Mouse (Mus musculus) intestine, postnatal 0 days (tissue): ENCODE data around the gene Bbs4. TPM values are rescaled to one million over a fixed set of nuclear protein-coding genes. Genes with fewer than 3 reads are reported as not detected.

Experiments used
- ATAC-seq: fragments of 200-750 bp; cut with Nextera tagmentation; 2 replicates; pipeline ENCODE4 v1.8.0; 2017; ENCODE audit warnings: mild to moderate bottlenecking, moderate TSS enrichment, moderate library complexity
- H3K27ac ChIP-seq: fragments of 300-500 bp; sonication (generic); 2 replicates; pipeline ENCODE4 v1.5.1; 2014; ENCODE audit warnings: mild to moderate bottlenecking, low read depth, low read length, moderate library complexity
- H3K27me3 ChIP-seq: fragments of 300-500 bp; sonication (generic); replicated peaks from 2 replicates; pipeline ENCODE4 v1.6.1; 2014; ENCODE audit warnings: low read length, mixed read lengths; ENCODE audit not compliant: control insufficient read depth, insufficient read depth
- H3K36me3 ChIP-seq: fragments of 300-500 bp; sonication (generic); 2 replicates; pipeline ENCODE4 v1.6.1; 2014; ENCODE audit warnings: mild to moderate bottlenecking, moderate library complexity; ENCODE audit not compliant: control insufficient read depth, insufficient read depth
- H3K4me1 ChIP-seq: fragments of 300-500 bp; sonication (generic); replicated peaks from 2 replicates; pipeline ENCODE4 v1.6.1; 2014; ENCODE audit warnings: antibody characterized with exemption, low read length, mixed read lengths; ENCODE audit not compliant: control insufficient read depth, insufficient read depth
- H3K4me2 ChIP-seq: fragments of 300-500 bp; sonication (generic); replicated peaks from 2 replicates; pipeline ENCODE4 v1.6.1; 2014; ENCODE audit warnings: low read depth, mild to moderate bottlenecking, moderate library complexity
- H3K4me3 ChIP-seq: fragments of 300-500 bp; sonication (generic); 2 replicates; pipeline ENCODE4 v1.5.1; 2014; ENCODE audit warnings: low read depth, low read length
- H3K9ac ChIP-seq: fragments of 300-500 bp; sonication (generic); 2 replicates; pipeline ENCODE4 v1.6.1; 2014; ENCODE audit warnings: mild to moderate bottlenecking, low read depth, low read length
- H3K9me3 ChIP-seq: fragments of 300-500 bp; sonication (generic); 2 replicates; pipeline ENCODE4 v1.6.1; 2016; ENCODE audit warnings: mixed run types; ENCODE audit not compliant: control insufficient read depth
- CTCF ChIP-seq: sonication (generic); IDR thresholded peaks from 2 replicates; pipeline ENCODE4 v1.5.1; 2016; ENCODE audit warnings: low read depth, mild to moderate bottlenecking, control low read depth, antibody characterized with exemption, moderate library complexity
- WGBS: fragments of 180-500 bp; shearing (Covaris S2); extraction: QIAGEN DNeasy Blood & Tissue Kit; methylation state at CpG from one replicate; pipeline ENCODE4 v1.1.7; 2014; 5-methylcytosine and 5-hydroxymethylcytosine counted together
- polyA plus RNA-seq: library from polyadenylated mRNA; unstranded; fragments of >200 nt; fragmentation: Nextera tagmentation; extraction: Ambion mirVana; gene quantifications from 2 replicates; pipeline ENCODE4 v1.2.1, GENCODE M21; 2015

Bbs4 gene
- polyA plus RNA-seq, 1 experiment from 2014 or later: 4.5 TPM

DNA sequence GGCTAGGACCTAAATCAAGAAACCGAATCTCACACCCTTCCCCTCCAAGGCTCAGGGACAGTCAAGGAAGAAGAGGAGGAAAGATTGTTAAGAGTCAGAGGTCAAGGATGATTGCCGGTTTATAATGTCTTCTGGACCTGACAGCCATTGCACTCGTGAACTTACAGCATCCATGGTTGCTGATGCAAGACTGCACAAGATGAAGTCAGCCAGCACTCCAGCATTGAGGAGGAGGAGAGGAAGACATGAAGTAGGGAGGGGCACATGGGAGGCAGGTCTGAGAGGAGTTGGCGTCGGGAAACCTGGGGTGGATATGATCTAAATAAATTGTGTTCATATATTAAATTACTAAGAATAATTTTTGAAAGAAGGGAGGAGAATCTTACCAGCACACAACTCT is 74.6 kb downstream of the Bbs4 start:
- 47% methylated on average over 5 of the region's 5 CpGs for WGBS
- Histone ChIP-seq H3K4me1 (0 out of 2 replicates have a peak, but pooled peaks cover 3% of the 10 kb centered on the region), H3K9ac (no peak overlapping the region), H3K27ac (no peak overlapping the region), H3K4me3 (no peak overlapping the region), H3K4me2 (no peak overlapping the region), H3K27me3 (no peaks in the 10 kb centered on the region), H3K36me3 (no peaks in the 10 kb centered on the region), H3K9me3 (no peaks in the 10 kb centered on the region)
- no peak for ATAC-seq
- TF ChIP-seq CTCF: no peak

DNA sequence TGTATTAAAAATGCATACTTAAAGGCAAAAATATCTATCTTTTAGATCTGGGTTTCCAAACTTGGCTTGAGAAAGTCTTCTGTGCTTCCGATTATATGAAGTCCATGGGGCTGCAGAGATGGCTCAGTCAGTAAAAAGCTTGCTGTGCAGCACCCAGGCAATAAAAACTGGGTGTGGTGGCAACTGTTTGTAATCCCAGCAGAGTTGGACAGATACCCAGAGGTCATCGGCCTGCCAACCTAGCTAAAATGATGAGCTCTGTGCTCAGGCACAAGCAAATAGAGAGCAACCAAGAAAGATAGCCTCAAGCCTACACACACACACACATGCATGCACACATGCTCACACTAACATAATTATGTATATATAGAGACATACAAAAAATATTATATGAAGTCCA is 75.1 kb downstream of the Bbs4 start:
- no peaks in the 10 kb centered on the region for H3K27me3 ChIP-seq
- no peak overlapping the region for H3K9ac ChIP-seq
- H3K36me3 ChIP-seq: no peaks in the 10 kb centered on the region
- ATAC-seq: no peak
- WGBS: 59% methylated on average over 2 of the region's 2 CpGs
- no peak overlapping the region for H3K27ac ChIP-seq
- H3K4me1 ChIP-seq: 0 out of 2 replicates have a peak, but pooled peaks cover 3% of the 10 kb centered on the region
- no peaks in the 10 kb centered on the region for H3K9me3 ChIP-seq
- no peak overlapping the region for H3K4me2 ChIP-seq
- no peak for TF ChIP-seq CTCF
- no peak overlapping the region for H3K4me3 ChIP-seq

DNA sequence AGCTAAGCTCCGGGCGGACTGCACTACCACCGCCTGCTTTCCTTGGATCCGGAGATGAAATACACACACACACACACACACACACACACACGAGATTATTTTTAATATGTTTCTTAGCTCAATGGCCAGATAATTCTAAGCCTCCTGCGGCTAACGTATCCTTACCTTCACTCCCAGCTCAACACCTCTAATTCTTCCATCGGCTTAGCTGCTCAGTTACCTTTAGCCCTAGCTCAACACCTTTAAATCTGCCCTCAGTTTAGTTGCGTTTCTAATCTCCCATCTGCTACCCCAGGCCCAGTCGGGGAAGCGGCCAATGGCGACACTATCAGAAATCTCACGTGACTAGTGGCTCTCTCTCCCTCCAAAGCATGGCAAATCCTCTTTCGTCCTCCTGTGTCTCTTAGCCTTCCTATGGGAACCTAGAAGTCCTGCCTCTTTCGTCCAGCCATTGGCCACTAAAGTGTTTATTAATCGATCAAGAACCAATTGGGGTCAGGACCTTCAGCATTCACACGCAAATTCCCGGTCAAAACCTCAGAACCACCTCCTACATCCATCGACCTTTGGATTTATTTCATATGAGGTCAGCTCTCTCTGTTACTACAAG is 78.4 kb downstream of the Bbs4 start:
- no peak for TF ChIP-seq CTCF

GRCm38 (mm10) chr9:59273199-59273598 is 80.1 kb downstream of the Bbs4 start:
- ATAC-seq: no peak
- H3K9me3 ChIP-seq: no peaks in the 10 kb centered on the region
- no peaks in the 10 kb centered on the region for H3K36me3 ChIP-seq
- peak; percentile 32 for TF ChIP-seq CTCF
- H3K27ac ChIP-seq: no peak overlapping the region
- H3K9ac ChIP-seq: no peak overlapping the region
- H3K4me2 ChIP-seq: no peak overlapping the region
- H3K27me3 ChIP-seq: no peaks in the 10 kb centered on the region
- no peaks in the 10 kb centered on the region; the same call in 1 of the 2 replicates for H3K4me1 ChIP-seq
- H3K4me3 ChIP-seq: no peak overlapping the region

More for the DNA sequence above, 78.4 kb downstream of the Bbs4 start:
- H3K4me1 ChIP-seq: 0 out of 2 replicates have a peak, but pooled peaks cover 3% of the 10 kb centered on the region
- H3K27me3 ChIP-seq: no peaks in the 10 kb centered on the region
- no peak overlapping the region for H3K4me2 ChIP-seq
- no peak overlapping the region for H3K4me3 ChIP-seq
- no peaks in the 10 kb centered on the region for H3K36me3 ChIP-seq
- H3K27ac ChIP-seq: no peak overlapping the region
- WGBS: 90% methylated on average over 19 of the region's 19 CpGs
- no peak for ATAC-seq
- H3K9me3 ChIP-seq: no peaks in the 10 kb centered on the region
- H3K9ac ChIP-seq: no peak overlapping the region

Other genes starting within 250 kb of the Bbs4 start
- 8.0 and 8.4 TPM in 2 replicates for gene Adpgk, start 62.0 kb downstream of the Bbs4 start, polyA plus RNA-seq
- gene Arih1, start 133.1 kb upstream of the Bbs4 start, polyA plus RNA-seq: 7.2 and 7.3 TPM in 2 replicates
- gene Hexa, start 186.0 kb upstream of the Bbs4 start, polyA plus RNA-seq: 440 and 476 TPM in 2 replicates
- 2.5 and 3.0 TPM in 2 replicates for gene Tmem202, start 186.3 kb upstream of the Bbs4 start, polyA plus RNA-seq
- 2.2 and 2.3 TPM in 2 replicates for gene Celf6, start 224.4 kb upstream of the Bbs4 start, polyA plus RNA-seq